17 mouse cellular contexts compared by ENCODE assay signal in the genomic region with DNA sequence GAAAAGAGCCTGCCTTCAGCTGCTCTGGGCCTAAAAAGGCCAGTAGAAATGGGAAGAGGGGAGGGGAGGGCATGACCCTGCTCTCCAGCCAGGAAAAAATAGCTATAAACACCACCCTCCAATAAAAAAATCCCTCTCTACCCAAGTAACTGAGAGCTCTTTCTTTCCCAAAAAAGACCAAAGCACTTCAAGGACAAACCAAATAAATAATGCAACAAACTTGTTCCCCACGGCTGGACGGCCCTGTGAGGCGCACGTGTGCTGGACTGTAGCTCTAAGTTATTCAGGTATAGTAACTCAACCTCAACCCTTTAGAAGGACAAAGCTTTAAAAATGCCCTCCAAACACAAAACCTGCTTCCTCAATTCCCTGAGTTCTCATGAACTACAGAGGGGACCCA. TPM values are rescaled to one million over a fixed set of nuclear protein-coding genes. Genes with fewer than 3 reads are reported as not detected.
DNase-seq lines count a peak whose midpoint lies in the region; ATAC-seq and TF ChIP-seq lines count a peak whose summit lies in the region.
"Had no signal": no experiment of that assay in that cellular context is flagged by ENCODE, and none has a peak within 500 bp of the region (broad histone marks: within the 10 kb centered on the region; RNA-seq: fewer than 3 reads in every experiment).

No protein-coding gene starts in this region.

- no peaks in the 10 kb centered on the region for H3K27me3 ChIP-seq in liver, embryonic 12.5 days (replicated peaks)
- no peaks in the 10 kb centered on the region for H3K27me3 ChIP-seq in kidney, postnatal 0 days (ENCODE audit: insufficient read depth, low read length)
- no peaks in the 10 kb centered on the region for H3K27me3 ChIP-seq in liver, postnatal 0 days (ENCODE audit: insufficient read depth, low read length)
- H3K27me3 ChIP-seq: hindbrain, embryonic 15.5 days; stomach, embryonic 15.5 days had no signal

- H3K36me3 ChIP-seq in liver, embryonic 12.5 days, result peaks cover 11% of the 10 kb centered on the region
- no peaks in the 10 kb centered on the region for H3K36me3 ChIP-seq in kidney, postnatal 0 days (ENCODE audit: insufficient read depth, low read length)
- H3K36me3 ChIP-seq in liver, postnatal 0 days (replicated peaks; ENCODE audit: insufficient read depth, low read length), result no peaks in the 10 kb centered on the region
- H3K36me3 ChIP-seq: hindbrain, embryonic 15.5 days; stomach, embryonic 15.5 days had no signal

- peak overlapping the region; percentile 39 for H3K4me2 ChIP-seq in liver, embryonic 12.5 days
- H3K4me2 ChIP-seq in kidney, postnatal 0 days (ENCODE audit: low read length), result no peak overlapping the region
- no peak overlapping the region for H3K4me2 ChIP-seq in liver, postnatal 0 days (ENCODE audit: low read depth, low read length)
- H3K4me2 ChIP-seq: hindbrain, embryonic 15.5 days; midbrain, embryonic 11.5 days; stomach, embryonic 15.5 days had no signal

- peak overlapping the region; percentile 58 for H3K9ac ChIP-seq in liver, embryonic 12.5 days
- H3K9ac ChIP-seq in kidney, postnatal 0 days (ENCODE audit: low read depth, low read length), result no peak overlapping the region
- no peak overlapping the region for H3K9ac ChIP-seq in liver, postnatal 0 days (replicated peaks)
- H3K9ac ChIP-seq: forebrain, postnatal 0 days; hindbrain, embryonic 15.5 days; stomach, embryonic 15.5 days had no signal

- no peak for ATAC-seq in liver, embryonic 12.5 days
- no peak for ATAC-seq in kidney, postnatal 0 days (replicated peaks; ENCODE audit: low FRiP score, low read depth)
- ATAC-seq in liver, postnatal 0 days, result no peak
- ATAC-seq: forebrain, postnatal 0 days had no signal

- 73% methylated on average over 4 of the region's 4 CpGs for WGBS in liver, embryonic 12.5 days (ENCODE audit: insufficient replicate concordance)
- 54% methylated on average over 4 of the region's 4 CpGs for WGBS in kidney, postnatal 0 days
- WGBS in liver, postnatal 0 days (ENCODE audit: insufficient replicate concordance), result 73% methylated on average over 4 of the region's 4 CpGs

- TF ChIP-seq EP300 in liver, postnatal 0 days (IDR thresholded peaks at IDR 0.05; ENCODE audit: low read depth), result no peak

- H3K27ac ChIP-seq in liver, embryonic 12.5 days, result peak overlapping the region; percentile 74
- H3K27ac ChIP-seq in kidney, postnatal 0 days, result peak overlapping the region; percentile 36; the same call in 1 of the 2 replicates
- H3K27ac ChIP-seq in liver, postnatal 0 days (ENCODE audit: low read depth), result peak overlapping the region; percentile 4; the same call in 1 of the 2 replicates
- H3K27ac ChIP-seq: embryonic facial prominence, embryonic 10.5 days; hindbrain, embryonic 15.5 days; stomach, embryonic 15.5 days had no signal

- H3K4me3 ChIP-seq in liver, embryonic 12.5 days, result peak overlapping the region; percentile 4; the same call in 1 of the 2 replicates
- H3K4me3 ChIP-seq in kidney, postnatal 0 days (replicated peaks; ENCODE audit: low read depth, low read length), result no peak overlapping the region
- no peak overlapping the region for H3K4me3 ChIP-seq in liver, postnatal 0 days (ENCODE audit: low read depth, low read length)
- H3K4me3 ChIP-seq: embryonic facial prominence, embryonic 10.5 days; hindbrain, embryonic 15.5 days; stomach, embryonic 15.5 days had no signal

- no peak for TF ChIP-seq CTCF in kidney, postnatal 0 days (IDR thresholded peaks at IDR 0.05; ENCODE audit: low read depth)
- TF ChIP-seq CTCF in liver, postnatal 0 days (IDR thresholded peaks at IDR 0.05; ENCODE audit: low read depth), result no peak

- H3K9me3 ChIP-seq in liver, embryonic 12.5 days (replicated peaks), result no peaks in the 10 kb centered on the region
- H3K9me3 ChIP-seq in kidney, postnatal 0 days (replicated peaks; ENCODE audit: low read length), result no peaks in the 10 kb centered on the region
- no peaks in the 10 kb centered on the region for H3K9me3 ChIP-seq in liver, postnatal 0 days (ENCODE audit: low read length)
- H3K9me3 ChIP-seq: embryonic facial prominence, embryonic 10.5 days; hindbrain, embryonic 15.5 days; stomach, embryonic 15.5 days had no signal

- DNase-seq in kidney, adult 11 months, result peak; percentile 64
- DNase-seq in kidney, adult 18-20 months, result no peak
- no peak for DNase-seq in liver
- no peak for DNase-seq in kidney, postnatal 0 days (ENCODE audit: low spot score)
- DNase-seq in liver, postnatal 0 days, result no peak
- DNase-seq in spleen, postnatal 14 days (ENCODE audit: low spot score in 2 of 2), result no peak
- DNase-seq: adrenal gland, postnatal 25 days; cerebellum, adult 9-11 months; forebrain, postnatal 0 days; layer of hippocampus, adult 9-11 months; lung, adult 2 months; lung, postnatal 14 days had no signal

- H3K4me1 ChIP-seq in liver, embryonic 12.5 days, result peaks cover 97% of the 10 kb centered on the region
- peaks cover 26% of the 10 kb centered on the region for H3K4me1 ChIP-seq in kidney, postnatal 0 days (replicated peaks; ENCODE audit: insufficient read depth, low read length)
- H3K4me1 ChIP-seq in liver, postnatal 0 days (ENCODE audit: insufficient read depth), result peaks cover 71% of the 10 kb centered on the region

RNA-seq across cellular contexts. Expression of a gene that starts 28.1 kb away (rescaled TPM):
- polyA plus RNA-seq in liver, embryonic 12.5 days (2016; fragmentation: Nextera tagmentation; extraction: Ambion mirVana), result 56.8 and 62.0 TPM in 2 replicates
- polyA plus RNA-seq in kidney, postnatal 0 days (2015; fragmentation: Nextera tagmentation; extraction: Ambion mirVana), result 33.2 and 36.6 TPM in 2 replicates
- 19.3 and 20.4 TPM in 2 replicates for polyA plus RNA-seq in liver, postnatal 0 days (2015; fragmentation: Nextera tagmentation; extraction: Ambion mirVana)

Comparison
In these comparisons a context has a peak if more than half of its experiments do, and no peak if none do; other contexts are left out.
1. H3K27ac ChIP-seq: peak in every context shown above with its lines; median percentile 74 in liver, embryonic 12.5 days; 36 in kidney, postnatal 0 days; 4 in liver, postnatal 0 days.